Mouse (Mus musculus) stomach, postnatal 0 days (tissue): Measurements from ENCODE around the gene Serinc5.

Experiments
- CTCF ChIP-seq: IDR thresholded peaks from 2 replicates; pipeline ENCODE4 v1.5.1; 2016; ENCODE audit warnings: antibody characterized with exemption, low read depth, mild to moderate bottlenecking, moderate library complexity
- EP300 ChIP-seq: optimal IDR thresholded peaks from 2 replicates; pipeline ENCODE3; 2016; ENCODE audit warnings: antibody characterized with exemption

- no peak for TF ChIP-seq CTCF
- TF ChIP-seq EP300, result no peak
Measured at GRCm38 (mm10) chr13:92705016-92705535, 94.2 kb downstream of the Serinc5 start.
